ENCODE assay signal across 14 mouse cellular contexts in genomic region chr5:33147691-33148090, GRCm38 (mm10). TPM values are rescaled to one million over a fixed set of nuclear protein-coding genes. Genes with fewer than 3 reads are reported as not detected.
A peak's percentile ranks its signal among the peaks of the same experiment; 100 is the strongest.
DNase-seq lines count a peak whose midpoint lies in the region; ATAC-seq lines count a peak whose summit lies in the region.
"Had no signal": no experiment of that assay in that cellular context is flagged by ENCODE, and none has a peak within 500 bp of the region (broad histone marks: within the 10 kb centered on the region; RNA-seq: fewer than 3 reads in every experiment).

No protein-coding gene starts in this region.

- H3K27ac ChIP-seq in heart, embryonic 11.5 days (ENCODE audit: low read depth, low read length), result no peak overlapping the region
- H3K27ac ChIP-seq: embryonic facial prominence, embryonic 15.5 days; liver, embryonic 15.5 days had no signal

- H3K36me3 ChIP-seq in heart, embryonic 11.5 days (ENCODE audit: control insufficient read depth, insufficient read depth, low read length), result no peaks in the 10 kb centered on the region
- H3K36me3 ChIP-seq: embryonic facial prominence, embryonic 15.5 days; liver, embryonic 15.5 days had no signal

- ATAC-seq in heart, embryonic 11.5 days (replicated peaks; ENCODE audit: insufficient number of reproducible peaks, low FRiP score, low TSS enrichment), result no peak
- no peak for ATAC-seq in CD4-positive, CD25-positive, alpha-beta regulatory T cell, adult 4 months
- ATAC-seq: inflammation-experienced regulatory T-cells, adult 6 months had no signal

- no peak overlapping the region for H3K4me2 ChIP-seq in heart, embryonic 11.5 days
- H3K4me2 ChIP-seq: embryonic facial prominence, embryonic 15.5 days; liver, embryonic 15.5 days had no signal

- DNase-seq in adrenal gland, adult (ENCODE audit: inconsistent age in 2 of 2, low spot score in 1 of 2), result peak; percentile 46 to 86
- no peak for DNase-seq in adrenal gland, postnatal 4 days (ENCODE audit: low spot score in 2 of 2)
- peak; percentile 48 for DNase-seq in heart, adult 8-10 months (ENCODE audit: low spot score)
- peak; percentile 60 for DNase-seq in 3T3-L1 (ENCODE audit: low read depth, low spot score)
- DNase-seq in fat pad, adult 2 months (ENCODE audit: extremely low read depth, low read depth, low spot score), result peak; percentile 47
- no peak for DNase-seq in urinary bladder, postnatal 10 days (ENCODE audit: low spot score)
- DNase-seq: cerebellum, adult 18-20 months had no signal

- H3K27me3 ChIP-seq in heart, embryonic 11.5 days (ENCODE audit: control insufficient read depth, insufficient read depth, low read length), result no peaks in the 10 kb centered on the region
- H3K27me3 ChIP-seq: embryonic facial prominence, embryonic 15.5 days had no signal

- WGBS in heart, embryonic 11.5 days (ENCODE audit: insufficient replicate concordance), result 67% methylated on average over 6 of the region's 6 CpGs

- H3K9me3 ChIP-seq in heart, embryonic 11.5 days (replicated peaks; ENCODE audit: control insufficient read depth, low read length), result no peaks in the 10 kb centered on the region
- H3K9me3 ChIP-seq: embryonic facial prominence, embryonic 15.5 days; liver, embryonic 15.5 days had no signal

- H3K4me3 ChIP-seq in heart, embryonic 11.5 days (ENCODE audit: low read depth, low read length), result no peak overlapping the region
- H3K4me3 ChIP-seq: embryonic facial prominence, embryonic 15.5 days; liver, embryonic 15.5 days had no signal

- H3K9ac ChIP-seq in heart, embryonic 11.5 days (ENCODE audit: low read depth, low read length), result no peak overlapping the region
- H3K9ac ChIP-seq: embryonic facial prominence, embryonic 15.5 days; liver, embryonic 15.5 days had no signal

- H3K4me1 ChIP-seq in heart, embryonic 11.5 days (ENCODE audit: control insufficient read depth, insufficient read depth, low read length), result no peaks in the 10 kb centered on the region
- H3K4me1 ChIP-seq: embryonic facial prominence, embryonic 15.5 days; liver, embryonic 15.5 days had no signal

RNA-seq across cellular contexts. Expression of gene Slc5a1, which starts 43.7 kb away (rescaled TPM):
- 1 to 10 TPM in 1 of 2 experiments, under 1 TPM in 1; 0.17 to 3.3 TPM for total RNA-seq in adrenal gland, postnatal 4 days (2021)
- total RNA-seq in heart, adult 8-10 months (2022), result under 1 TPM; 0.19 to 0.57 (median 0.41) TPM
- polyA plus RNA-seq in heart, embryonic 11.5 days (2014; fragmentation: Nextera tagmentation; extraction: Ambion mirVana), result not detected in 2 replicates
- not detected for polyA plus RNA-seq in CD4-positive, CD25-positive, alpha-beta regulatory T cell, adult 4 months (2017; shearing (Covaris generic))
- total RNA-seq: megakaryocyte-erythroid progenitor cell, adult 5-6 weeks had no signal
- polyA plus RNA-seq: heart, embryonic 14.5 days; inflammation-experienced regulatory T-cells, adult 6 months had no signal

Comparison
In these comparisons a context has a peak if more than half of its experiments do, and no peak if none do; other contexts are left out.
1. DNase-seq: peak in adrenal gland, adult (2 of 2), heart, adult 8-10 months (single experiment), 3T3-L1 (single experiment) and fat pad, adult 2 months (single experiment); none in adrenal gland, postnatal 4 days (0 of 2) and urinary bladder, postnatal 10 days (single experiment).